Mouse (Mus musculus) urinary bladder, adult 2 months (tissue): ENCODE data around the gene Susd2. TPM values are rescaled to one million over a fixed set of nuclear protein-coding genes. Genes with fewer than 3 reads are reported as not detected.

Source experiments
- DNase-seq: peaks from one replicate; pipeline ENCODE4 v3.0.0; 2022; ENCODE audit warnings: low spot score
- polyA plus RNA-seq: library from polyadenylated mRNA; depleted of rRNA; stranded (reverse); fragments of >200 nt; gene quantifications from 2 replicates; pipeline ENCODE4 v1.2.3, GENCODE M21; 2012

Susd2 gene
- polyA plus RNA-seq, 1 experiment = 57.5 TPM

DNA sequence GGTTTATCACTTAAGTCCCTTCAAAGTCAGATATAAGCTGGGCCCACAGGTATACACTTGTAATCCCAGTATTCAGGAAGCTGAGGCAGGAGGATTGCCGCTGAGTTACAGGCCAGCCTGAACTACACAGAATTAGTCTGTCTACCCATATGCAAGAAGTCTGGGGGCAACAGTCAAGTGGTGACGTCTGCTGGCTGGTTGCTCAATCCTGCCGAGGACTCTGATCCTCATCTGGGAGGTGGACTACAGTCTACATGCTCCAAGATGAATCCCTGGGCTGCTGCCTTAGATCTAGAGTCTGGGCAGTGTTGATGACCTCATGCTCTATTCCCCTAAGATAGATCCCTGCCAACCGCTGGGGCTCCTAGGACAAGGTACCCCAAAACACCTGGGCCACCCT, 10.2 kb upstream of the Susd2 start:
- DNase-seq = no peak

GRCm38 (mm10) chr10:75651381-75652068, 7.7 kb upstream of the Susd2 start:
- DNase-seq = no peak

DNA sequence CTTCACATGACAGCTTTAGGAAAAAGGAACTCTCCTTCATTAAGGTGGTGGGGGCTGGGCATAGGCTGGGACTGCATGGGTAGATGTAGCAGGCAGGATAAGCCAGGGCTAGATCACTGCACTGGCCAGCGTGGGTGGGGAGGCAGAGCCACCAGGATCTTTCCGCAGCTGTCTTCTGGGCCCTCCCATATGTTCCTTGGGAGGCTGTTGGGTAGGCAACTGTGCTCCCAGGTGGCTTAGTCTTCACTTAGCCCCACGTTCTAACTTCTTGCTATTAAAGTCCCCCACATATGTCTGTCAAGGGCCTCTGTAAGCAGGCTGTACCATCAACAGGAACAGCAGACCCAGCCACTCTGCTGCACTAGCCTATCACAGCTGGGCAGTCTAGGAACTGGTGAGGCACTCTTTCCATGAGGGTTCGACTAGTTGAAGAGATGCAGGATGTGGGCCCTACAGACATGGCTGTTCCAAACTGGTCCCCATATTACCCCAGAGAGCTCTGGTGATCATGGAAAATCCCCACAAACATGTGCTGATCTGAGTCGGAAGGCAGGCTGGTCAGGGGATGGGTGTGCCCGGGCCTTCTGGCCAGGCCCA, 6.6 kb upstream of the Susd2 start:
- no peak for DNase-seq

GRCm38 (mm10) chr10:75649406-75649995, 5.7 kb upstream of the Susd2 start:
- no peak for DNase-seq

DNA sequence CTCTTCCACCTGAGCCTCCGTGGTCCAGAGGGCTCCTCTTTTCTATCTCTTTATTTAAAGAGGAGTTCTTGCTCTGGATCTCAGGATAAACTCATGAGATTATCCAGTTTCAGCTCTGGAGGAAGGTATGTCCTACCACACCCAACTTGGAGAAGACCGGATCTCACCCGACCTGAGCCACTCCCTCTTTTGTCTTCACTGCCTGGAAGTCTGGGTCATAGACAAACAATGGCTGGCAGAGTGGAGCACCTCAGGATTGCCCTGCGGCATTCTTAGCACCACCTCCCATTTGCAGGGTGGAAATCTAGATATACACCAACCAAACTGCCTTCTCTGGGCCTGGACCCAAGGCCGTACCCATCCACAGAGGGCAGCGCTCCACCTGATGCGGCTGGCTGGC, 5.2 kb upstream of the Susd2 start:
- no peak for DNase-seq

GRCm38 (mm10) chr10:75648091-75648490, 4.3 kb upstream of the Susd2 start:
- DNase-seq = no peak

GRCm38 (mm10) chr10:75647362-75647761, 3.6 kb upstream of the Susd2 start:
- DNase-seq = no peak

- DNase-seq = no peak
Observed at GRCm38 (mm10) chr10:75646406-75646805, 2.6 kb upstream of the Susd2 start.

DNA sequence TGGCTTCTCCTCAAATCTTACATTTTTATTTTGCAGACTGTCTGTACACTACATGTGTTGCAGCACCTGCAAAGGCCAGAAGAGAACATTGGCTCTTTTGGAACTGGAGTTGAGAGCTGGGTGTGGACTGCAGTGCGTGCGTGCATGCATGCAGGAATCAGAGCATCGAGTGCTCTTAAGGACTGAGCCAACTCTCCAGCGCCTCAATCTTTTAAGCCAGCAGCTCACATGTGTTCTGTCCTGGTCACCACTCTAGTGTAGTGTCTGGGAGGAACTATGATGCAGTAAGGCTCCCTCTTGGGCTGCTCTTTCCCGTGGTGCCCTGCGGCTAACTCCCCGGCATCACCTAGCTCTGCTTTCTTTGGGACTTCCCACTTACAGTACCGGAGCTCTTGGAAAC, 1.8 kb upstream of the Susd2 start:
- no peak for DNase-seq

GRCm38 (mm10) chr10:75642891-75643290, 917 bp downstream of the Susd2 start:
- no peak for DNase-seq

DNA sequence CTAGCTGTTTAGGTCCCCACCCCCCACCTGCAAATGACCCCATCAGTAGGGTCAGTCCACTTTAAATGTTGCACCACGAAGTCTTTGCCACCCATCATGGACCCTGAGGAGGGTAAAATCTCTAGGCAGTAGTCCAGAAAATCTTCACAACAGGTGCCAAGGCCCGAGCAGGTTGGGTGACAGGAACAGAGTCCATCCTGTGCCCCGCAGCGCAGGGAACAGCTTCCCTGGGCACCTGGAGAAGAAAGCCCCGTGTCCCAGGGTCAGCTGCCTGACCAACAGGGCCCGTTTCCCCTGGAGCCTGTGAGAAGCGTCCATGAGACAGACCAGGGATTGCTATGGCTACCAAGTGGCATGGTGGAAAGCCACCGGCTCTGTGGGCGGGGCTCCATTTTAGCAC, 1.4 kb downstream of the Susd2 start:
- peak; percentile 19 for DNase-seq

GRCm38 (mm10) chr10:75641721-75642222, 2.0 kb downstream of the Susd2 start:
- peak; percentile 18 for DNase-seq

- peak; percentile 18 for DNase-seq
Observed at GRCm38 (mm10) chr10:75637711-75638110, 6.1 kb downstream of the Susd2 start.

DNA sequence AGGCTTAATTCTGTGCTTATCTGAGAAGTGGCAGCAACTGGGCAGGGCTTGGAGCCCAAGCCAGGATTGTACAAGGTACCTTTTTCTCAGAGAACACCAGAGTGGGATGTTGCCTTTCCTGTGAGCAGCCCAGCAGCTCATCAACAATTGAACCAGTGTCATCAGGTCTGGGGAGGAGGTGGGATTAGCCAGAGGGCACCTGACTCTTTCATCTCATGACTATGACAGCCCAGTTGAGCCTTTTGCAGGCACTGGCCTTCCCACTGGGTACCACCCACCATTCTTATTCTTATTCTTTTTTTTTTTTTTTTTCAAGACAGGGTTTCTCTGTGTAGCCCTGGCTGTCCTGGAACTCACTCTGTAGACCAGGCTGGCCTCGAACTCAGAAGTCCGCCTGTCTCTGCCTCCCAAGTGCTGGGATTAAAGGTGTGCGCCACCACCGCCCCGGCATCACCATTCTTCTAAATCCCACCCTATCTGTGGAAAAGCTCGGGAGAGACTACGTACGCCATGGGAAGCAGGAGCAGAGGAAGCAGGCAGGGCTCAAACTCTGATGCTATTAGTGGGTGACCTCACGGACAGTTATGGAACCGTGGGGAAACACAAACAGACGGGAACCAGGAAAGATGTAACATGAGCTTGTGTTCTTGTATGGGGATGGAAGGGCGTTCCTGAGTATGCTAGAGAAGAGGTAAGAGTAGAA, 7.6 kb downstream of the Susd2 start:
- DNase-seq = no peak

- DNase-seq = peak; percentile 80
Observed at GRCm38 (mm10) chr10:75635693-75636055, 8.1 kb downstream of the Susd2 start.

GRCm38 (mm10) chr10:75635019-75635692, 8.7 kb downstream of the Susd2 start:
- no peak for DNase-seq

- peak; percentile 15 for DNase-seq
Observed at GRCm38 (mm10) chr10:75634610-75635009, 9.2 kb downstream of the Susd2 start.

DNA sequence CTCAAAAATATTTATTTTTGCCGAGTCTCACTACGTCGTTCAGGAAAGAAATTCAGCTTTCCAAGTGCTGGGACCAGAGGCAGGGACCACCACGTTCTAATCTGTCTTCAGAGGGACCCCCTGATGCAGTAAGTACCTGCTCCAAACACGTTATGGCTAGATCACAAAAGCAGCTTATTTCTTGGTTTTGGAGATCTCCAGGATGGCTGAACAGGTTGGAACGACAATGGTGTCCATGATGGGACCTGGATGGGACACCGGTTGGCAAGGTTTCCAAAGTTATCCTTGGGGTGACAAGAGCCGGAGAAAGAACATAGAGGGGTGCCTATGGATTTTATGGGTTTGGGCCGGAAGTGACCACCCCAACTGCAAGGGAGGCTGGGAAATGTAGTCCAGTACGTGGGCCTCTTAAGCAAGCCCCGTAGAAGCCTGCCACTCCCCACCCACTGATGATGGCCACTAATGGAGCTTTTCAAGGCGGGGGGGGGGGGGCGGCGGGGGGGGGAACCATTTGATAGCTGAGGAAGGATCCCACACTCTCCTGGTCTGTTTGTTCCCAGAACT, 10.2 kb downstream of the Susd2 start:
- no peak for DNase-seq

DNA sequence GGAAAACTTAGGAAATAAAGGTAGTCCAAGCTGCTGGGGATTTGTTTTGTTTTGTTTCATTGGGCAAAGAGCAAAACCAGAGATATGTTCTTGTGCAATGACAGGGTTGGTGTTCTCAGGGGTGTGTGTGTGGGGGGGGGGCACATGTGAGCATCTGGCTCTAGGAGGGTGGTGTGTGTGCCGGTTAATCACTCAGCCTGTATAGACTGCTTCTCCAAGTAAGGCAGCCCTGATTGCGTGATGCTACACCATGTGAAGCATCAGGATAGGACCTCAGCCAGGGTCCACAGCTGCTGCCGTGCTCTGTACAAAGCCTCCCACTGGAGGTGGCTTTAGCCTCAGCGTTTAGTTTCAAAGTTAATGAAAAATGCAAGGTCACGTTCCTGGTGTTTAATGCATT, 10.8 kb downstream of the Susd2 start:
- DNase-seq = no peak

GRCm38 (mm10) chr10:75632633-75633032, 11.2 kb downstream of the Susd2 start:
- no peak for DNase-seq

DNA sequence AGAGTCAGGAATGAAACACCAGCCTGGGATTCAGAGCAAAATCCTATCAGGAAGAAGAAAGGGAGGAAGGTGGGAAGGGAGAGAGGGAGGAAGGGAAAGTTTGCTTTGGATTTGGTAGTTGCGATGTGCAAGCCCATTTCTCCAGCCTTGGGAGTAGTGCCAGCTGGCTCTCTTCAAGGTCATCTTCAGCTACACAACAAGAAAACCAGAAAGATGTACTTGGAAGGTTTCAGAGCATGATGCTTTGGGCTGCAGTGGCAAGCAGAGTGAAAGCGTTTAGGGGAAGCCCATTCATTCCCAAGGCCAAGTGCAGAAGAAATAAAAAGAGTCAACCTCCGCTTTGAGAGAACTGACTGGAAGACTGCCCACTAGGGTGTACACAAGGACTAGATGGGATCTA, 16.3 kb downstream of the Susd2 start:
- no peak for DNase-seq

GRCm38 (mm10) chr10:75626991-75627390, 16.8 kb downstream of the Susd2 start:
- no peak for DNase-seq
